Mouse (Mus musculus): ENCODE data around the gene Arhgap44.

DNA sequence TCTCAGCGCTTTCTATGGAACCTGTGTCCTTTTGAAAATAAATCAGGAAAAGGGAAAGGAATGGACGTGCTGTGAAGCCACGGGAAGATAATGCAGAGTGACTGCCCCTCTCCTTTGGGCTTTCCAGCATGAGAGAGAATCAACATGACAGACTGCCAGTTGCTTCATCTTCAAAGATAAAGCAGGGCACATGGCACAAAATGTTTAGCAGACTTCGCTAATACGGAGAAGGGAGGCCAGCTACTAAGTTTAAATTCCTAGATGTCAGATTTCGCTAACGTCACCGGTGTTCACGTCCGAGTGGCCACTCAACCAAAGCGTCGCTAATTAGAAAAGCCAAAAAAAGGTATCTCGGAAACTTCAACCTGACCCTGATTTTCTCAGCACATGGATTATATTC is 41.9 kb upstream of the Arhgap44 start:
- TF ChIP-seq CTCF (IDR thresholded peaks at IDR 0.05) = no peak
- no peak for TF ChIP-seq EP300 (IDR thresholded peaks at IDR 0.05)

Measured in lung, postnatal 0 days (tissue).